Mouse (Mus musculus) MEL (cell line): ENCODE results near the gene Cabcoco1. TPM values are rescaled to one million over a fixed set of nuclear protein-coding genes. Genes with fewer than 3 reads are reported as not detected.

Experiments
- DNase-seq: peaks from one replicate; pipeline ENCODE4 v3.0.0; 2011; ENCODE audit warnings: low read depth, low spot score
- H3K27ac ChIP-seq: 2 replicates; pipeline ENCODE4 v1.5.1; 2012; ENCODE audit warnings: low read depth, mild to moderate bottlenecking, control low read depth, low read length, moderate library complexity; ENCODE audit not compliant: control insufficient read depth
- H3K27me3 ChIP-seq, 2 experiments: fragments of 150-350 bp in 1 of 2; sonication (generic) in 1 of 2; 2 replicates each; pipeline ENCODE4 v1.6.1; 2012; ENCODE audit warnings: low read length in 2 of 2, mild to moderate bottlenecking in 2 of 2, improper control_type of control experiment in 1 of 2, moderate library complexity in 1 of 2; ENCODE audit not compliant: insufficient read depth in 2 of 2, control insufficient read depth in 1 of 2
- H3K36me3 ChIP-seq, 2 experiments: 2 replicates each; pipeline ENCODE4 v1.6.1; 2012 to 2014; ENCODE audit warnings: low read length in 2 of 2, improper control_type of control experiment in 1 of 2, inconsistent platforms in 1 of 2, mild to moderate bottlenecking in 1 of 2; ENCODE audit not compliant: insufficient read depth in 2 of 2, control insufficient read depth in 1 of 2
- H3K4me1 ChIP-seq, 2 experiments: fragments of 150-350 bp in 1 of 2; sonication (generic) in 1 of 2; 2 replicates each; pipeline ENCODE4 v1.6.1; 2012; ENCODE audit warnings: low read length in 2 of 2, improper control_type of control experiment in 1 of 2, mild to moderate bottlenecking in 1 of 2; ENCODE audit not compliant: insufficient read depth in 2 of 2, control insufficient read depth in 1 of 2
- H3K4me3 ChIP-seq, 2 experiments: fragments of 150-350 bp in 1 of 2; sonication (generic) in 1 of 2; 2 replicates each; pipeline ENCODE4 v1.5.1; 2012; ENCODE audit warnings: low read depth in 2 of 2, low read length in 2 of 2, mild to moderate bottlenecking in 2 of 2, moderate library complexity in 2 of 2, control low read depth in 1 of 2, improper control_type of control experiment in 1 of 2; ENCODE audit not compliant: control insufficient read depth in 1 of 2, insufficient read depth in 1 of 2
- H3K79me2 ChIP-seq: 2 replicates; pipeline ENCODE4 v1.6.1; 2012; ENCODE audit warnings: mild to moderate bottlenecking, low read length, moderate library complexity; ENCODE audit not compliant: control insufficient read depth, poor library complexity, insufficient read depth
- H3K9ac ChIP-seq: 2 replicates; pipeline ENCODE4 v1.6.1; 2012; ENCODE audit warnings: low read depth, mild to moderate bottlenecking, control low read depth, low read length, moderate library complexity; ENCODE audit not compliant: control insufficient read depth, poor library complexity, severe bottlenecking
- H3K9me3 ChIP-seq: fragments of 150-350 bp; sonication (generic); replicated peaks from 2 replicates; pipeline ENCODE4 v1.6.1; 2012; ENCODE audit warnings: mild to moderate bottlenecking, low read length, improper control_type of control experiment, moderate library complexity; ENCODE audit not compliant: insufficient read depth
- BHLHE40 ChIP-seq: IDR thresholded peaks from 2 replicates; pipeline ENCODE4 v1.6.1; 2012; ENCODE audit warnings: low read depth, mild to moderate bottlenecking, inconsistent platforms, low read length, improper control_type of control experiment, borderline replicate concordance
- CHD1 ChIP-seq: IDR thresholded peaks from 2 replicates; pipeline ENCODE4 v1.6.1; 2012; ENCODE audit warnings: low read depth, mild to moderate bottlenecking, inconsistent platforms, low read length, improper control_type of control experiment
- CHD2 ChIP-seq: IDR thresholded peaks from 2 replicates; pipeline ENCODE4 v1.6.1; 2011; ENCODE audit warnings: low read length, improper control_type of control experiment
- E2F4 ChIP-seq: IDR thresholded peaks from 2 replicates; pipeline ENCODE4 v1.6.1; 2011; ENCODE audit warnings: low read depth, low read length, improper control_type of control experiment, borderline replicate concordance
- ETS1 ChIP-seq: IDR thresholded peaks from 2 replicates; pipeline ENCODE4 v1.6.1; 2012; ENCODE audit warnings: low read depth, mild to moderate bottlenecking, inconsistent platforms, low read length, improper control_type of control experiment, moderate library complexity
- GATA1 ChIP-seq: IDR thresholded peaks from 2 replicates; pipeline ENCODE4 v1.6.1; 2011; ENCODE audit warnings: low read depth, low read length, improper control_type of control experiment
- HCFC1 ChIP-seq: IDR thresholded peaks from 2 replicates; pipeline ENCODE4 v1.6.1; 2012; ENCODE audit warnings: low read depth, mild to moderate bottlenecking, inconsistent platforms, low read length, improper control_type of control experiment, moderate library complexity
- KAT2A ChIP-seq: conservative IDR thresholded peaks from 2 replicates; pipeline ENCODE4 v1.6.1; 2012; ENCODE audit warnings: low read depth, low read length, improper control_type of control experiment, inconsistent platforms
- MAFK ChIP-seq: IDR thresholded peaks from 2 replicates; pipeline ENCODE4 v1.6.1; 2011; ENCODE audit warnings: low read depth, mild to moderate bottlenecking, low read length, improper control_type of control experiment, borderline replicate concordance
- MEF2A ChIP-seq: IDR thresholded peaks from 2 replicates; pipeline ENCODE4 v1.6.1; 2014; ENCODE audit warnings: low read depth, mild to moderate bottlenecking, inconsistent platforms, low read length, improper control_type of control experiment; ENCODE audit not compliant: poor library complexity, insufficient replicate concordance, severe bottlenecking; ENCODE audit errors: extremely low read depth
- NELFE ChIP-seq: IDR thresholded peaks from 2 replicates; pipeline ENCODE4 v1.6.1; 2011; ENCODE audit warnings: low read depth, low read length, improper control_type of control experiment
- RAD21 ChIP-seq: IDR thresholded peaks from 2 replicates; pipeline ENCODE4 v1.6.1; 2011; ENCODE audit warnings: mild to moderate bottlenecking, low read depth, low read length, improper control_type of control experiment
- SIN3A ChIP-seq: IDR thresholded peaks from 2 replicates; pipeline ENCODE4 v1.6.1; 2012; ENCODE audit warnings: low read length, improper control_type of control experiment, inconsistent platforms
- SMC3 ChIP-seq: IDR thresholded peaks from 2 replicates; pipeline ENCODE4 v1.6.1; 2011; ENCODE audit warnings: low read depth, low read length, improper control_type of control experiment
- TAL1 ChIP-seq: IDR thresholded peaks from 2 replicates; pipeline ENCODE4 v1.6.1; 2012; ENCODE audit warnings: mild to moderate bottlenecking, inconsistent platforms, low read length, moderate library complexity, mixed read lengths
- TBP ChIP-seq: IDR thresholded peaks from 2 replicates; pipeline ENCODE4 v1.8.0; 2011; ENCODE audit warnings: low read depth, low read length, improper control_type of control experiment
- USF1 ChIP-seq: IDR thresholded peaks from 2 replicates; pipeline ENCODE4 v1.6.1; 2014; ENCODE audit warnings: low read depth, mild to moderate bottlenecking, inconsistent platforms, low read length, improper control_type of control experiment, moderate library complexity
- ZKSCAN1 ChIP-seq: IDR thresholded peaks from 2 replicates; pipeline ENCODE4 v1.6.1; 2012; ENCODE audit warnings: low read depth, mild to moderate bottlenecking, inconsistent platforms, low read length, improper control_type of control experiment, moderate library complexity
- ZMIZ1 ChIP-seq: IDR thresholded peaks from 2 replicates; pipeline ENCODE4 v1.6.1; 2012; ENCODE audit warnings: low read depth, mild to moderate bottlenecking, inconsistent platforms, low read length, improper control_type of control experiment, moderate library complexity
- ZNF384 ChIP-seq: IDR thresholded peaks from 2 replicates; pipeline ENCODE4 v1.6.1; 2012; ENCODE audit warnings: low read depth, mild to moderate bottlenecking, inconsistent platforms, low read length, improper control_type of control experiment
- polyA plus RNA-seq, 2 experiments: library from polyadenylated mRNA; stranded (reverse) in 1 of 2; unstranded in 1 of 2; fragments of >175 nt in 1 of 2; fragments of >200 nt in 1 of 2; gene quantifications; 2 replicates each; pipeline versions ENCODE4 v1.2.1 to v1.2.4; 2012; ENCODE audit warnings: low replicate concordance in 2 of 2, low read depth in 1 of 2; ENCODE audit not compliant: insufficient read length in 2 of 2, insufficient read depth in 1 of 2, missing spikeins in 1 of 2
- total RNA-seq: library from RNA; depleted of rRNA; stranded (reverse); fragments of 300-350 nt; gene quantifications from 2 replicates; pipeline ENCODE4 v1.2.3, GENCODE M21; 2012

The Cabcoco1 gene
- total and polyA plus RNA-seq, 3 experiments: not detected

- no peak for DNase-seq
- no peak for TF ChIP-seq GATA1
- no peak for TF ChIP-seq HCFC1
- TF ChIP-seq ZNF384: no peak
- no peak for TF ChIP-seq SIN3A
- TF ChIP-seq MEF2A: no peak
- no peak for TF ChIP-seq CHD1
- no peak for TF ChIP-seq NELFE
- TF ChIP-seq CHD2: no peak
- no peak for TF ChIP-seq ETS1
- no peak for TF ChIP-seq RAD21
- TF ChIP-seq TAL1: no peak
- no peak for TF ChIP-seq SMC3
- TF ChIP-seq E2F4: no peak
- TF ChIP-seq KAT2A: no peak
- TF ChIP-seq ZKSCAN1: no peak
- TF ChIP-seq ZMIZ1: no peak
- no peak for TF ChIP-seq BHLHE40
These were observed 50.9 kb downstream of the Cabcoco1 start for GRCm38 (mm10) chr10:68490781-68491180.

GRCm38 (mm10) chr10:68472799-68473198 lies 68.9 kb downstream of the Cabcoco1 start:
- no peak overlapping the region for H3K27ac ChIP-seq
- no peak overlapping the region for H3K9ac ChIP-seq
- H3K9me3 ChIP-seq: no peaks in the 10 kb centered on the region
- no peaks in the 10 kb centered on the region for H3K36me3 ChIP-seq
- H3K27me3 ChIP-seq: no peaks in the 10 kb centered on the region
- no peak for DNase-seq
- no peaks in the 10 kb centered on the region for H3K79me2 ChIP-seq
- no peaks in the 10 kb centered on the region for H3K4me1 ChIP-seq
- H3K4me3 ChIP-seq: no peak overlapping the region
- TF ChIP-seq TBP (no peak), SIN3A (no peak), USF1 (no peak), MAFK (no peak)

More at GRCm38 (mm10) chr10:68490781-68491180, 50.9 kb downstream of the Cabcoco1 start:
- no peak overlapping the region for H3K4me3 ChIP-seq
- H3K9ac ChIP-seq: no peak overlapping the region
- H3K4me1 ChIP-seq: no peaks in the 10 kb centered on the region
- no peaks in the 10 kb centered on the region for H3K9me3 ChIP-seq
- H3K27me3 ChIP-seq: no peaks in the 10 kb centered on the region
- H3K27ac ChIP-seq: no peak overlapping the region
- H3K36me3 ChIP-seq: no peaks in the 10 kb centered on the region
- no peaks in the 10 kb centered on the region for H3K79me2 ChIP-seq
